Mouse (Mus musculus) kidney, adult 2 months (tissue): ENCODE results near the gene Zbtb34. TPM values are rescaled to one million over a fixed set of nuclear protein-coding genes. Genes with fewer than 3 reads are reported as not detected.

Experiments
- DNase-seq: peaks from one replicate; pipeline ENCODE4 v3.0.0; 2021
- H3K27ac ChIP-seq: fragments of 200-500 bp; 2 replicates; pipeline ENCODE4 v1.5.1; 2012; ENCODE audit warnings: low read depth, low read length, control low read depth, inconsistent platforms; ENCODE audit not compliant: insufficient read depth
- H3K27me3 ChIP-seq: fragments of 200-500 bp; replicated peaks from 2 replicates; pipeline ENCODE4 v1.6.1; 2012; ENCODE audit warnings: mild to moderate bottlenecking, moderate library complexity, low read length, inconsistent platforms; ENCODE audit not compliant: control insufficient read depth, insufficient read depth
- H3K36me3 ChIP-seq: fragments of 200-500 bp; 2 replicates; pipeline ENCODE4 v1.6.1; 2012; ENCODE audit warnings: mild to moderate bottlenecking, moderate library complexity, low read length, inconsistent platforms; ENCODE audit not compliant: control insufficient read depth, insufficient read depth
- H3K4me1 ChIP-seq: fragments of 200-500 bp; 2 replicates; pipeline ENCODE4 v1.6.1; 2011; ENCODE audit warnings: low read length; ENCODE audit not compliant: control insufficient read depth, insufficient read depth
- H3K4me3 ChIP-seq: fragments of 200-500 bp; 2 replicates; pipeline ENCODE4 v1.5.1; 2011; ENCODE audit warnings: mild to moderate bottlenecking, low read depth, low read length, control low read depth; ENCODE audit not compliant: insufficient read depth
- CTCF ChIP-seq: fragments of 200-500 bp; conservative IDR thresholded peaks from 2 replicates; pipeline ENCODE4 v1.5.1; 2011; ENCODE audit warnings: low read depth, mild to moderate bottlenecking, control low read depth, low read length, moderate library complexity, mixed read lengths; ENCODE audit not compliant: insufficient read depth, insufficient read length
- POLR2A ChIP-seq: fragments of 200-500 bp; IDR thresholded peaks from one replicate; pipeline ENCODE4 v1.6.1; 2011; ENCODE audit warnings: low read depth, low read length, control low read depth
- WGBS: fragments of 180-500 bp; shearing (Covaris S2); methylation state at CpG from one replicate; pipeline ENCODE4 v1.1.7; 2018; 5-methylcytosine and 5-hydroxymethylcytosine counted together
- polyA plus RNA-seq: library from polyadenylated mRNA; depleted of rRNA; stranded (reverse); fragments of >200 nt; gene quantifications from 2 replicates; pipeline ENCODE4 v1.2.3, GENCODE M21; 2012

The Zbtb34 gene
- polyA plus RNA-seq, 1 experiment: 5.1 TPM

DNA sequence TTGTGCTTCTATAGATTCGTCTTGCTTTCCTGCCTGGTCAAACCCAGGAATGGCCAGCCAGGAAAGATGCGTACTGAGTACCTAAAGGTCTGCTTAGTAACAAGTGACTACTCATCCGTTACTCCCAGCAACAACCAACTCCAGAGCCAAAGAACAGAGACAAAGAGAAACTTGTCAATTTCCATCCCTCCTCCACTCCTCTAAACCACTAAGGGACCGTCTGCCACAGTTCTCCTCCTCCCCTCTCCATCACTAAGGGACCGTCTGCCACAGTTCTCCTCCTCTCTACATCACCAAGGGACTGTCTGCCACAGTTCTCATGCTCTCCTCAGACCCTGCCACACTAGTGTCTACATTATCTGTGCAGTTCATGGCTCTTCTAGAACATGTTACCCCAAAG lies 34.1 kb upstream of the Zbtb34 start:
- DNase-seq: peak; percentile 20
- no peak for TF ChIP-seq POLR2A
- TF ChIP-seq CTCF: no peak
- Histone ChIP-seq H3K36me3 (peaks cover 2% of the 10 kb centered on the region), H3K4me3 (no peak overlapping the region), H3K27ac (no peak overlapping the region), H3K4me1 (peaks cover 26% of the 10 kb centered on the region), H3K27me3 (no peaks in the 10 kb centered on the region)
- 51% methylated on average over 5 of the region's 5 CpGs for WGBS

DNA sequence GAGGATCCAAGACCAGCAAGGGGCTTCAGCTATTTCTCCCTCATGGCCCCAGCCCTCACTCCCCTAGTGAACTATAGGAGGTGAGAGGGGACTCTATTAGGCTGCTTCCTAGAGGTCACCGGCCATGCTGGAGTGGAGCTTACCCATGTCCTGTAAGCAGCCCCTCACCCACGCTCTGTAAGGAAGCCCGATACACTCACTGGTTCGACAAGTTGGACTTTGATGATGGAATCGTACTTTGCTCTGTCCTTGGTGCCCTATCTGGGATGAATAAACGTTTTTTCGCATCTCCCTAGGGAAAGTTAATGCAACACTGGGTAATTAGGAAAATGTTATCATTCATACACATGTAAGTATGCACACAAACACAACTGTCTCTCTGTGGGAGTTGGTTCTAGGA lies 30.9 kb upstream of the Zbtb34 start:
- 63% methylated on average over 7 of the region's 7 CpGs for WGBS
- Histone ChIP-seq H3K4me1 (peaks cover 24% of the 10 kb centered on the region), H3K4me3 (no peak overlapping the region), H3K27ac (peak overlapping the region; percentile 40; the same call in 1 of the 2 replicates), H3K27me3 (no peaks in the 10 kb centered on the region), H3K36me3 (peaks cover 2% of the 10 kb centered on the region)
- peak; percentile 66 for DNase-seq
- TF ChIP-seq CTCF (no peak), POLR2A (no peak)

DNA sequence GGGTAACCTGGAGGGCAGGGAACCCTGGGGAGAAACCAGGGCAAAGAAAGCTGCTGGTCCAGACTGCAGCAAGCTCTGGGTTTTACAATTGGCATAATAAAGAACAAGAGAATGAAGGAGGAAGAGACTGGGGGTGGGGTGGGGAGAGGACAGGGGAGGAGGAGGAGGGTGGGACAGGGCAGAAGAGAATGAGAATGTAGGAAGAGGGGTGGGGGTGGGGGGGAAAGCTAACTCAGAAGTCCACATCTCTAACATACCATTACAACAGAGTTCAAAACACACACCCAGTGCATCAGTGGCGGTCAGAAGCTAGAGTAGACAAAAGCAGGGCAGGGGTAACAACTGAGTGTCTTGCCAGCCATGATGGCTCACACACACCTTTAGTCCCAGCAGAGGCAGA lies 29.9 kb upstream of the Zbtb34 start:
- H3K27ac ChIP-seq: no peak overlapping the region
- 75% methylated on average over 1 of the region's 1 CpGs for WGBS
- peaks cover 2% of the 10 kb centered on the region for H3K36me3 ChIP-seq
- TF ChIP-seq CTCF (no peak), POLR2A (no peak)
- no peak overlapping the region for H3K4me3 ChIP-seq
- H3K4me1 ChIP-seq: peaks cover 16% of the 10 kb centered on the region
- no peaks in the 10 kb centered on the region for H3K27me3 ChIP-seq
- no peak for DNase-seq

DNA sequence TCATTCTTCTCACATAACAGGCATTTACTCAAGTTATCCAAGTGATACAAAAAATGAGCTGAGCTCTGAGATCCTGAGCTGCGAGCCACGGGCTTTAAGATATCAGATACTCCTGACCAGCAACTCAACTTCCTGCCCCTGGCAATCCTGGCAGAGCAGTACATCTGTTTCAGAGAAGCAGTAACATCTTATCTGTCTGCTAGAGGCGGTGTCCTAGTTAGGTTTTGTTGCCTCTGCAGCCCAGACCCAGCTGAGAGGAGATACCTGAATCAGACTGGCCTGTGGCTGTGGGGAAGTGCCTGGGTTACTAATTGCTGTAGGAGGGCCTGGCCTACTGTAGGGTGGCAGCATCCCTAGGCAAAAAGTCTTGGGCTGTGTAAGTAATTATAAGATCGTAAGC lies 28.5 kb upstream of the Zbtb34 start:
- H3K27me3 ChIP-seq: no peaks in the 10 kb centered on the region
- peaks cover 2% of the 10 kb centered on the region for H3K36me3 ChIP-seq
- no peak overlapping the region for H3K27ac ChIP-seq
- peaks cover 9% of the 10 kb centered on the region for H3K4me1 ChIP-seq
- no peak overlapping the region for H3K4me3 ChIP-seq
- DNase-seq: no peak
- TF ChIP-seq CTCF (no peak), POLR2A (no peak)
- 67% methylated on average over 4 of the region's 4 CpGs for WGBS

DNA sequence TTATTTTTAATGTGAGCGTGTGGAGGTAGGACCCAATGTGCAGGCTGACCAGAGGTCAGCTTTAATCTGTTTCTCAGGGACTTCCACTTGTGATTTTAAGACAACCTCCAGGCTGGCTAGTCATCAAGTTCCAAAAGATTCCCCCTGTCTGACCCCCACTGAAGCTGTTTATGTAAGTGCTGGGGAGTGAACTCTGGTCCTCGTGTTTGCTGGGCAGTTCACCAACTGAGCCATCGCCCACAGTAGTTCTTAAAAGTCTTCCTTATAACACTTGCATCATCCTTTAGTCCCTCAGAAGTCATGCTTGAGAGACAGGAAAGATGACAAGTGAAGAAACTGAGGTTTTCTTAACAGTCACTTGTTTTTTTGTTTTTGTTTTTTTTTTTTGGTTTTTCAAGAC lies 25.6 kb upstream of the Zbtb34 start:
- Histone ChIP-seq H3K4me1 (no peaks in the 10 kb centered on the region; the same call in 1 of the 2 replicates), H3K36me3 (peaks cover 4% of the 10 kb centered on the region; the same call in 1 of the 2 replicates), H3K27ac (no peak overlapping the region), H3K27me3 (no peaks in the 10 kb centered on the region), H3K4me3 (no peak overlapping the region)
- 39% methylated on average over 3 of the region's 3 CpGs for WGBS
- peak; percentile 60 for DNase-seq
- TF ChIP-seq CTCF (no peak), POLR2A (no peak)

DNA sequence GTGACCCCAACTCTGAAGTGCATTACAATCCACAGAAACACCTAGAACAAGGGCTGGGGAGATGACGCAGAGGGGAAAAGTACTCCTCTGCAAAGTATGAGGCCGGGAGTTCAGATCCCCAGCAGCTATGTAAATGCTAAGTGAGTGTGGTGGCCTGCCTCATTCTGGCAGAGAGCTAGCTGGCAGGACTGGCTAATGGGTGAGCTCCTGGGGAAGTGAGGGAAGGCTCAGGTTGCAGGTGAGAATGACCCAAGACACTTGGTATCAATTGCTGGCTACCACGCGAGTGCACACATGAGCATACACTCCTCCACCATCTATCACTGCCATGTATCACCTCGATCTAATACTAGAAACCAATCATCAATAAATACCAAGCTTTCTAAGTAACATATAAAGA lies 25.1 kb upstream of the Zbtb34 start:
- no peaks in the 10 kb centered on the region for H3K27me3 ChIP-seq
- TF ChIP-seq CTCF (no peak), POLR2A (no peak)
- no peak overlapping the region for H3K27ac ChIP-seq
- H3K4me1 ChIP-seq: no peaks in the 10 kb centered on the region; the same call in 1 of the 2 replicates
- H3K4me3 ChIP-seq: no peak overlapping the region
- H3K36me3 ChIP-seq: peaks cover 4% of the 10 kb centered on the region; the same call in 1 of the 2 replicates
- no peak for DNase-seq
- WGBS: 72% methylated on average over 5 of the region's 5 CpGs

DNA sequence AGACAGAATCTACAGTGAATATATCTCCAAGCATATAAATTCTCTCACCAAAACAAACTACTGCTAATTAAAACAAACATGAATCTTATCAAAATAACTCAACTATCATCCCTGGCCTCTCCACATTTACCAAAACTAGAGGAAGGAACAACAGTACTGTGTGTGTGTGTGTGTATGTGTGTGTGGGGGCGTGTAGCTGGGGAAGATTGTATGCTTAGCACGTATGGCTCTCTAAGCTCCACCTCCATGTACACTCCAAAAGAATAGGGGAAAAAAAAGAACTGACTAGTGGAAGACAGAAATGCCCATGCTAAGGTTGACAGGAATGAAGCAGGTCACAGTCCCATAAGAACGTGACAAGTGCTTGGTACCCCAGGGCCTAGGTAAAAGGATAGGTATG lies 24.2 kb upstream of the Zbtb34 start:
- WGBS: 72% methylated on average over 3 of the region's 3 CpGs
- H3K4me1 ChIP-seq: no peaks in the 10 kb centered on the region; the same call in 1 of the 2 replicates
- no peak for TF ChIP-seq CTCF
- no peak for TF ChIP-seq POLR2A
- no peak overlapping the region for H3K27ac ChIP-seq
- DNase-seq: no peak
- H3K36me3 ChIP-seq: peaks cover 4% of the 10 kb centered on the region; the same call in 1 of the 2 replicates
- no peak overlapping the region for H3K4me3 ChIP-seq
- H3K27me3 ChIP-seq: no peaks in the 10 kb centered on the region
